ENCODE assay signal across 7 mouse cellular contexts in genomic region chr11:32591921-32592850, GRCm38 (mm10). TPM values are rescaled to one million over a fixed set of nuclear protein-coding genes. Genes with fewer than 3 reads are reported as not detected.
DNase-seq lines count a peak whose midpoint lies in the region; ATAC-seq and TF ChIP-seq lines count a peak whose summit lies in the region.

No protein-coding gene starts in this region.

- H3K27me3 ChIP-seq in hindbrain, postnatal 0 days (ENCODE audit: insufficient read depth, low read length): no peaks in the 10 kb centered on the region

- H3K4me1 ChIP-seq in hindbrain, postnatal 0 days (ENCODE audit: insufficient read depth, low read length): 0 out of 2 replicates have a peak, but pooled peaks cover 3% of the 10 kb centered on the region

- 0 out of 2 replicates have a peak, but pooled peaks cover 2% of the 10 kb centered on the region for H3K9me3 ChIP-seq in hindbrain, postnatal 0 days (ENCODE audit: low read length)

- DNase-seq in layer of hippocampus, adult 9-11 months: peak; percentile 45
- DNase-seq in layer of hippocampus, adult 9-10 months (ENCODE audit: low spot score): no peak
- DNase-seq in adipocyte (ENCODE audit: low spot score): peak; percentile 12
- DNase-seq in hindbrain, postnatal 0 days (ENCODE audit: low spot score): peak; percentile 76
- no peak for DNase-seq in urinary bladder, postnatal 4 days (ENCODE audit: low spot score in 2 of 2)
- no peak for DNase-seq in gastrocnemius, postnatal 10 days

- ATAC-seq in CD4-positive, CD25-positive, alpha-beta regulatory T cell, adult 4 months: peak; percentile 24
- peak; percentile 77 for ATAC-seq in hindbrain, postnatal 0 days

- TF ChIP-seq CTCF in hindbrain, postnatal 0 days (IDR thresholded peaks at IDR 0.05; ENCODE audit: low read depth): peak; percentile 61

- H3K36me3 ChIP-seq in hindbrain, postnatal 0 days (ENCODE audit: insufficient read depth, low read length): no peaks in the 10 kb centered on the region

- 47% methylated on average over 12 of the region's 12 CpGs for WGBS in hindbrain, postnatal 0 days

- H3K4me3 ChIP-seq in hindbrain, postnatal 0 days (ENCODE audit: low read length): no peak overlapping the region

- H3K9ac ChIP-seq in hindbrain, postnatal 0 days (replicated peaks; ENCODE audit: low read length): no peak overlapping the region

- no peak overlapping the region for H3K4me2 ChIP-seq in hindbrain, postnatal 0 days (ENCODE audit: low read depth, low read length)

- H3K27ac ChIP-seq in hindbrain, postnatal 0 days: peak overlapping the region; percentile 65

RNA-seq across cellular contexts. Expression of gene Fbxw11, which starts 50.3 kb away (rescaled TPM):
- polyA plus RNA-seq in CD4-positive, CD25-positive, alpha-beta regulatory T cell, adult 4 months (2017; shearing (Covaris generic)): 10 to 100 TPM; 20.0 to 20.6 TPM
- 149 and 343 TPM in 2 replicates for total RNA-seq in hindbrain, postnatal 0 days (2014; rRNA removed)
- polyA plus RNA-seq in hindbrain, postnatal 0 days (2015; fragmentation: Nextera tagmentation; extraction: Ambion mirVana): 93.6 and 95.4 TPM in 2 replicates
- total RNA-seq in gastrocnemius, postnatal 10 days (2021): 10 to 100 TPM; 51.7 to 56.8 TPM

RNA-seq across cellular contexts. Expression of gene Stk10, which starts 59.1 kb away (rescaled TPM):
- polyA plus RNA-seq in CD4-positive, CD25-positive, alpha-beta regulatory T cell, adult 4 months (2017; shearing (Covaris generic)): 100 to 1,000 TPM in 1 of 2 experiments, 10 to 100 TPM in 1; 84.0 to 217 TPM
- total RNA-seq in hindbrain, postnatal 0 days (2014; rRNA removed): 4.5 and 10.8 TPM in 2 replicates
- polyA plus RNA-seq in hindbrain, postnatal 0 days (2015; fragmentation: Nextera tagmentation; extraction: Ambion mirVana): 1.1 and 1.2 TPM in 2 replicates
- 1 to 10 TPM; 5.3 to 8.5 TPM for total RNA-seq in gastrocnemius, postnatal 10 days (2021)

Comparison
In these comparisons a context has a peak if more than half of its experiments do, and no peak if none do; other contexts are left out.
1. DNase-seq: peak in layer of hippocampus, adult 9-11 months (single experiment), adipocyte (single experiment) and hindbrain, postnatal 0 days (single experiment); none in layer of hippocampus, adult 9-10 months (single experiment), urinary bladder, postnatal 4 days (0 of 2) and gastrocnemius, postnatal 10 days (single experiment).